Comparison of ENCODE assay signal across 8 mouse cellular contexts in the genomic region with DNA sequence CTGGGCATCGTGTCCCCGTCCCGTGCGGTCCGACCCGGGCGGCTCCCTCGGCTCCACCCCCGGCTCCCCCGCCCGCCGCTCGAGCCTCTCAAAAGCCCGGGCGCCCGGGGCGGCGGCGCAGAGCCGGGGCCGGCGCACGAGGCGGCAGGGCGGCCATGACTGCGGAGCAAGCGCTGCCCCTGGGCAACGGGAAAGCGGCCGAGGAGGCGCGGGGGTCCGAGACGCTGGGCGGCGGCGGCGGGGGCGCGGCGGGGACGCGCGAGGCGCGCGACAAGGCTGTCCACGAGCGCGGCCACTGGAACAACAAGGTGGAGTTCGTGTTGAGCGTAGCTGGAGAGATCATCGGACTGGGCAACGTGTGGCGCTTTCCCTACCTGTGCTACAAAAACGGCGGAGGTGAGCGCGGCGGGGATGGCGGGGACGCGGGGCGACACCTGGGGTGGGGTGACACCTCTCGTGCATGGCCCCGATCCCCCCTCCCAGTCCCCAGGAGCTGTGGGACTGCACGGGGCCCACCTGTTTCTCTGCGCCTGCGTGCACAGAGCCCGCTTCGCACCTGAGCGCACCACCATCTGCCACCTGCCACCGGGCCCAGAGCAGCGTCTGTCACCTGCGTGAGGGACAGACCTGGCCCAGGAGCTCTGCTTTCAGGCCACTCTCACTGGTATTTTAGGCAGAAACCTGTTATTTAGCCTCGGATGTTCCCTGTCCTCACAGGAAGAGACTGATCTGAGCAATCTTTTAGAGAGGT. TPM values are rescaled to one million over a fixed set of nuclear protein-coding genes. Genes with fewer than 3 reads are reported as not detected.
DNase-seq lines count a peak whose midpoint lies in the region; ATAC-seq and TF ChIP-seq lines count a peak whose summit lies in the region.

A gene (plus strand): TSS at position 120 of the 751 bp plus-strand sequence.

- H3K4me2 ChIP-seq in hindbrain, postnatal 0 days (ENCODE audit: low read depth, low read length) = peak within 1 kb of the TSS; percentile 89
- peak within 1 kb of the TSS; percentile 86 for H3K4me2 ChIP-seq in midbrain, embryonic 13.5 days (replicated peaks)

- DNase-seq in heart, embryonic 10.5 days (ENCODE audit: low spot score) = no peak
- DNase-seq in heart, postnatal 4 days = no peak
- peak; percentile 7 for DNase-seq in thymus, postnatal 4 days
- DNase-seq in thymus, postnatal 36 days = no peak
- peak; percentile 68 for DNase-seq in hindbrain, postnatal 0 days (ENCODE audit: low spot score)
- DNase-seq in urinary bladder, postnatal 36 days (ENCODE audit: low spot score in 2 of 2) = no peak
- DNase-seq in c-Kit-positive CD71-positive TER-119-positive erythroid progenitor cells, embryonic 14.5 days (ENCODE audit: low spot score) = no peak

- H3K4me3 ChIP-seq in heart, embryonic 10.5 days = peak within 1 kb of the TSS; percentile 60
- peak within 1 kb of the TSS; percentile 56 for H3K4me3 ChIP-seq in hindbrain, postnatal 0 days (ENCODE audit: low read length)
- H3K4me3 ChIP-seq in midbrain, embryonic 13.5 days (replicated peaks) = peak within 1 kb of the TSS; percentile 56

- peak within 1 kb of the TSS; percentile 70 for H3K9ac ChIP-seq in hindbrain, postnatal 0 days (replicated peaks; ENCODE audit: low read length)
- H3K9ac ChIP-seq in midbrain, embryonic 13.5 days (replicated peaks) = peak within 1 kb of the TSS; percentile 67

- no peak within 1 kb of the TSS for H3K27ac ChIP-seq in heart, embryonic 10.5 days
- peak within 1 kb of the TSS; percentile 69 for H3K27ac ChIP-seq in hindbrain, postnatal 0 days
- H3K27ac ChIP-seq in midbrain, embryonic 13.5 days = no peak within 1 kb of the TSS

- H3K9me3 ChIP-seq in heart, embryonic 10.5 days = no peaks in the 10 kb centered on the region
- H3K9me3 ChIP-seq in hindbrain, postnatal 0 days (ENCODE audit: low read length) = no peaks in the 10 kb centered on the region
- no peaks in the 10 kb centered on the region for H3K9me3 ChIP-seq in midbrain, embryonic 13.5 days

- ATAC-seq in hindbrain, postnatal 0 days = peak; percentile 71
- ATAC-seq in midbrain, embryonic 13.5 days = peak; percentile 71

- WGBS in heart, embryonic 10.5 days = 4% methylated on average over 76 of the region's 76 CpGs
- 3% methylated on average over 71 of the region's 76 CpGs for WGBS in hindbrain, postnatal 0 days
- WGBS in midbrain, embryonic 13.5 days = 5% methylated on average over 50 of the region's 76 CpGs

- peaks cover 78% of the 10 kb centered on the region for H3K27me3 ChIP-seq in heart, embryonic 10.5 days (ENCODE audit: insufficient read depth, poor library complexity, severe bottlenecking)
- no peaks in the 10 kb centered on the region for H3K27me3 ChIP-seq in hindbrain, postnatal 0 days (ENCODE audit: insufficient read depth, low read length)
- H3K27me3 ChIP-seq in midbrain, embryonic 13.5 days = peaks cover 73% of the 10 kb centered on the region

- H3K36me3 ChIP-seq in heart, embryonic 10.5 days = no peaks in the 10 kb centered on the region
- no peaks in the 10 kb centered on the region for H3K36me3 ChIP-seq in hindbrain, postnatal 0 days (ENCODE audit: insufficient read depth, low read length)
- no peaks in the 10 kb centered on the region for H3K36me3 ChIP-seq in midbrain, embryonic 13.5 days

- peaks cover 8% of the 10 kb centered on the region for H3K4me1 ChIP-seq in heart, embryonic 10.5 days
- H3K4me1 ChIP-seq in hindbrain, postnatal 0 days (ENCODE audit: insufficient read depth, low read length) = no peaks in the 10 kb centered on the region
- H3K4me1 ChIP-seq in midbrain, embryonic 13.5 days (replicated peaks) = peaks cover 12% of the 10 kb centered on the region

- TF ChIP-seq CTCF in hindbrain, postnatal 0 days (IDR thresholded peaks at IDR 0.05; ENCODE audit: low read depth) = no peak

RNA-seq across cellular contexts. Expression of the gene that starts here (rescaled TPM):
- 0.06 TPM in 1 of 2 replicates, not detected in the other for polyA plus RNA-seq in heart, embryonic 10.5 days (2016; fragmentation: Nextera tagmentation; extraction: Ambion mirVana)
- under 1 TPM in 1 of 2 experiments, not detected in 1; 0.07 TPM for total RNA-seq in heart, postnatal 4 days (2021)
- 292 and 308 TPM in 2 replicates for total RNA-seq in hindbrain, postnatal 0 days (2014; rRNA removed)
- 152 and 154 TPM in 2 replicates for polyA plus RNA-seq in hindbrain, postnatal 0 days (2015; fragmentation: Nextera tagmentation; extraction: Ambion mirVana)
- polyA plus RNA-seq in midbrain, embryonic 13.5 days (2015; fragmentation: Nextera tagmentation; extraction: Ambion mirVana) = 6.4 and 6.5 TPM in 2 replicates

Comparison
In these comparisons a context has a peak if more than half of its experiments do, and no peak if none do; other contexts are left out.
1. RNA of the gene that starts here (total RNA-seq): 292 to 308 TPM in hindbrain, postnatal 0 days; 0.07 TPM in heart, postnatal 4 days; every median in the first group is over 100 times any median in the second.
2. RNA of the gene that starts here (polyA plus RNA-seq): 152 to 154 TPM in hindbrain, postnatal 0 days; 6.4 to 6.5 TPM in midbrain, embryonic 13.5 days and 0.06 TPM in heart, embryonic 10.5 days; every median in the first group is over 10 times any median in the second.
3. DNase-seq: peak in thymus, postnatal 4 days (single experiment) and hindbrain, postnatal 0 days (single experiment); none in heart, embryonic 10.5 days (single experiment), heart, postnatal 4 days (single experiment), thymus, postnatal 36 days (0 of 2), urinary bladder, postnatal 36 days (0 of 2) and c-Kit-positive CD71-positive TER-119-positive erythroid progenitor cells, embryonic 14.5 days (single experiment).
4. Peak in every context shown above with its lines, with median percentiles within 50 percentile points of each other: H3K4me3 ChIP-seq.